Mouse (Mus musculus): ENCODE data around the gene Rpl36a.

DNA sequence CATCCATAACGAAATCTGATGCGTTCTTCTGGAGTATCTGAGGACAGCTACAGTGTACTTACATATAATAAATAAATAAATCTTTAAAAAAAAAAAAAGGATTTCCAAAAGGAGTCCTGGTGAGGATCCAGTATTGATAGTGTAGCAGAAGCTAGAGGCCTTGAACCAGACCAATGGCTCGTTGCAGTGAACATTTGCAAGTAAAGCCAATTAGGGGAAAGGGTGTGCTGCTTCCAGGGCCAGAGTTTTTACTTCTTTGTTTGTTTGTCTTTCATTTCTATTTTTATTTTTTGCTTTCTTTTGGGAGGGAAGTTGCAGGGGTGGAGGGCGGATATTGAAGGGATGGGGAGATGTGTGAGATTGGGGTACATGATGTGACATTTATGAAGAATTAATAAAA lies 32.1 kb upstream of the Rpl36a start:
- TF ChIP-seq CTCF (IDR thresholded peaks at IDR 0.05; ENCODE audit: borderline replicate concordance, extremely low read depth, insufficient read depth, insufficient read length) (no peak), POLR2A (IDR thresholded peaks at IDR 0.05; ENCODE audit: borderline replicate concordance, extremely low read depth, insufficient read depth, insufficient read length, poor library complexity, severe bottlenecking) (no peak)
